28 mouse cellular contexts compared by ENCODE assay signal in the genomic region with DNA sequence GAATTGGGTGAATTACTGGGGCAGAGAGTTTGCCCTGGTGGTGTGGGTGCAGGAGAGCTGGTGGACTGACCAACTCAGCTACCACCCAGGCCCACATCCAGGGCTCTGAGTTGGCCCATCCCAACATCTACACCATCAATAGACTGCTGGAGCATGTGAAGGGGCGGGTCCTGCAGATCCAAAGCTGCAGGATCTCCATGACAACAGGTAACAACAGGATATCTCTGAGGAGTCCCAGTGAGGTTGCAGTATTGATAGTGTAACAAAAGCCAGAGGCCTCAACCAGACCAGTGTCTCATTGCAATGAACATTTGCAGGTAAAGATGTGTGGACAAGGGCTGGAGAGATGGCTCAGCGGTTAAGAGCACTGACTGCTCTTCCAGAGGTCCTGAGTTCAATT. TPM values are rescaled to one million over a fixed set of nuclear protein-coding genes. Genes with fewer than 3 reads are reported as not detected.
"Had no signal": no experiment of that assay in that cellular context is flagged by ENCODE, and none has a peak within 500 bp of the region (broad histone marks: within the 10 kb centered on the region; RNA-seq: fewer than 3 reads in every experiment).

No protein-coding gene starts in this region.

- DNase-seq: gastrocnemius, adult 2 months; gastrocnemius, postnatal 10 days; gastrocnemius, postnatal 25 days; heart, adult 2 months; heart, postnatal 10 days; heart, postnatal 4 days; kidney, adult 18-20 months; kidney, adult 8-10 months; kidney, postnatal 10 days; kidney, postnatal 25 days; kidney, postnatal 4 days; left cerebral cortex, postnatal 4 days had no signal

- ATAC-seq: hindbrain, embryonic 16.5 days; inflammation-experienced regulatory T-cells, adult 6 months; intestine, embryonic 15.5 days; intestine, postnatal 0 days; liver, embryonic 12.5 days had no signal

RNA-seq across cellular contexts. Expression of gene Pla2g5, which starts 42.2 kb away (rescaled TPM):
- total RNA-seq: granulocyte monocyte progenitor cell, adult 5-6 weeks; liver, adult 2 months had no signal

RNA-seq across cellular contexts. Expression of gene Pla2g2d, which starts 45.5 kb away (rescaled TPM):
- total RNA-seq: gastrocnemius, postnatal 10 days; gastrocnemius, postnatal 4 days; granulocyte monocyte progenitor cell, adult 5-6 weeks; heart, postnatal 10 days; heart, postnatal 4 days; layer of hippocampus, postnatal 10 days; left cerebral cortex, postnatal 4 days; liver, adult 2 months had no signal

RNA-seq across cellular contexts. Expression of gene Gm13030, which starts 52.7 kb away (rescaled TPM):
- total RNA-seq: gastrocnemius, adult 2 months; gastrocnemius, postnatal 10 days; gastrocnemius, postnatal 25 days; gastrocnemius, postnatal 4 days; granulocyte monocyte progenitor cell, adult 5-6 weeks; heart, adult 2 months; heart, postnatal 10 days; heart, postnatal 25 days; heart, postnatal 4 days; layer of hippocampus, adult 2 months; layer of hippocampus, postnatal 10 days; layer of hippocampus, postnatal 25 days; left cerebral cortex, adult 18-20 months; left cerebral cortex, adult 8-10 months; left cerebral cortex, postnatal 10 days; left cerebral cortex, postnatal 25 days; left cerebral cortex, postnatal 4 days; liver, adult 2 months had no signal

RNA-seq across cellular contexts. Expression of gene Pla2g2e, which starts 56.7 kb away (rescaled TPM):
- total RNA-seq: gastrocnemius, adult 2 months; gastrocnemius, postnatal 10 days; gastrocnemius, postnatal 4 days; granulocyte monocyte progenitor cell, adult 5-6 weeks; layer of hippocampus, adult 2 months; layer of hippocampus, postnatal 10 days; layer of hippocampus, postnatal 25 days; left cerebral cortex, adult 18-20 months; left cerebral cortex, adult 8-10 months; left cerebral cortex, postnatal 10 days; left cerebral cortex, postnatal 25 days; left cerebral cortex, postnatal 4 days; liver, adult 2 months had no signal
